Mouse (Mus musculus) layer of hippocampus, adult 11-12 months (tissue): Measurements from ENCODE around the gene Vmn1r64.
"Not testable (repeated sequence)": the region's sequence is repeated elsewhere in the genome, so short reads cannot be mapped to it uniquely, and the experiment has no call there.

Experiments used
- DNase-seq: peaks from one replicate; pipeline ENCODE4 v3.0.0; 2022; ENCODE audit warnings: low spot score

Vmn1r64 gene

GRCm38 (mm10) chr7:5884442-5884841 is at the start of gene Vmn1r64:
Gene Vmn1r64 (minus strand): TSS chr7:5884542.
- no peak for DNase-seq

DNA sequence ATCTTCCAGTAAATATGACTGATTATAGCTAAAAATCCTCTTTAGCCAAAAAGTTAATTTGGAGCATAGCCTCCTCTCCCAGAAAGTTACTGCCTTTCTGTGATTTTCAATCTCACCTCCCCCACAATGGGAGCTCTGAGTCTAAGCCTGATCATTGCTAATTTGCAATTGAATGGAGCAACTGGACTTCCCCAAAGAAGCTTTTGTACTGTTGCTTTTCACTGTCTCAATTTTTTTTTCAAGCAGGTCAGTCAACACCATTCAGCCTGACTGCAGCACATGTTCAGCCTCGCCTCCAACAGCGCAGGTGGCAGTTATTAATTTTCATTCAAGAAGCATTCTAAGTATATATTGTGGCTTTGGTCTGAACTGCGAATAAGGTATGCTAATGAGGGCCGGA is 14.9 kb upstream of the Vmn1r64 start:
- no peak for DNase-seq

GRCm38 (mm10) chr7:5897245-5897644 is 12.9 kb upstream of the Vmn1r64 start:
- DNase-seq = not testable (repeated sequence)
